Mouse (Mus musculus) heart, postnatal 36 days (tissue): Measurements from ENCODE around the gene Kansl1. TPM values are rescaled to one million over a fixed set of nuclear protein-coding genes. Genes with fewer than 3 reads are reported as not detected.

ENCODE experiments used
- DNase-seq, 2 experiments: peaks; one replicate each; pipeline ENCODE4 v3.0.0; 2021 to 2022
- intact Hi-C: fragments of 180-260 bp; cut with DNase I; formaldehyde crosslinking; loops from one replicate; pipeline ENCODE4 v1.15.1; 2025
- total RNA-seq, 2 experiments: library from RNA; stranded (reverse); gene quantifications; 2 replicates each; pipeline ENCODE4 v1.2.3; 2021

Gene Kansl1
- total RNA-seq, 2 experiments from 2014 or later, result 27.6 to 31.7 TPM

DNA sequence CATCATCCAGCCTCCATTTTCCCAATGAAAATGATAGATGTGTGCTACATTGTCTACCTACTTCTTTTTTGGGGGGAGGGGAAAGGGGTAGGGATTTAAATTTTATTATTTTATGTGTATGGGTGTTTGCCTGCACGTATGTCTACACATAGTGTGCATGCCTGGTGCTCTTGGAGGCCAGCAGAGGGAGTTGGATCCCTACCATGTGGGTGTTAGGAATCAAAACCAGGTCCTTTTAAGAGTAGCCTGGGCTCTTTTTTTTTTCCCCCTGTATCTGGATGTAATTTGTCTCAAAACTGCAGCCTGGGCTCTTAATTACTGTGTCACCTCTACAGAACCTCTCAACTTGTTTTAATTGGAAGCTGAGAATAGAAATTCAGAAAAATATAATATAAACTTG is 89.0 kb downstream of the Kansl1 start:
- intact Hi-C loops, result loop anchor here (5.0 kb wide), 1 partner anchor 83 kb away; no protein-coding TSS in a partner anchor
- no peak for DNase-seq

DNA sequence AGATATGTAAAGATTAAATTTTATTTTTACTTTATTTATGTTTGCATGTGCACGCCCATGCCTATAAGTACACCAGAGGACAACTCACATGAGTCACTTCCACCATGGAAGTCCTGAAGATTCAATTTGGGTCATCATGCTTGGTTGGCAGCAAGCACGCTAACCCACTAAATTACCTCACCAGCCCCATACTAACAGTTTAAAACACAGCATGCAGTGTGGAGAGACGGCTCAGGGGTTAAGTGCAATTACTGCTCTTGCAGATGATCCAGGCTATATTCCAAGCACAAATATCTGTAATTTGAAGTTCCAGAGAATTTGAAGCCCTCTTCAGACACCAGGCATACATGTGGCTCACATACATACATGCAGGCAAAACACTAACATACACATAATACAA is 92.4 kb downstream of the Kansl1 start:
- intact Hi-C loops, result loop anchor here (5.0 kb wide), 1 partner anchor 86 kb away; no protein-coding TSS in a partner anchor
- no peak for DNase-seq

- intact Hi-C loops, result no loop called here
- no peak for DNase-seq
These were observed 101.0 kb downstream of the Kansl1 start for GRCm38 (mm10) chr11:104367486-104368190.

DNA sequence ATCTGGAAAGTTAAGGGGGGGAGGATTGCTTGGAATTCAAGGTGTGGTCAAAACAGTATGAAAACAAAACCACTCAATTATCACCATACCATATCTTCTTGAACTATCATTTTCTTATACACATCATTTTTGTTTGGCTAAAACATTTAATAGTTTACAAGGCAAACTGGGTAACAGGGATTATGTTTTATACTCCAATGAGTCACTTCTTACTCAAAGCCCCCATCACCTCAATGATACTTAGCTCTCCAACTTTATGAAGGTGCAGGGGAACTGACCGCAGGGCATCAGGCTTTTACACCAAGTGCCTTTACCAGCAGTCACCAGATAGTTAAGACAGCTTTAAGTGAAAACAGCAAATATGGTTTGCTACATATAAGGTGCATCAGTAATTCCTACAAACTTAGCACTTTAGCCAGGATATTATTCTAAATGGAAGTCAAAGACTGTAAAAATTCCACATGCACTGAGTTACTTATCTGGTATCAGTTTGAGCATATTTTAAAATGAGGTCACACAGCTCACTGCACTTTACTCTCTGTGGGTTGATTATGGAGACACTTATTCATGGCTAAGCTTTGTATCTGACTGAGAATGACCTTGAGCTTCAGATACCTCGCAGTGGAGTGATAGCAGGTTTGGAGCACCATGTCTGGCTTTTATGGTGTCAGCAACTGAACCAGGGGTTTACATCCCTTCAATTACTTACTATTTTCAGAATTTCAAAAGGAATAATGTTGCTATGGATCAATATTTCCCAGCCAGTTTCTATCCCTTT is 104.6 kb downstream of the Kansl1 start:
- DNase-seq, result no peak
- intact Hi-C loops, result no loop called here

DNA sequence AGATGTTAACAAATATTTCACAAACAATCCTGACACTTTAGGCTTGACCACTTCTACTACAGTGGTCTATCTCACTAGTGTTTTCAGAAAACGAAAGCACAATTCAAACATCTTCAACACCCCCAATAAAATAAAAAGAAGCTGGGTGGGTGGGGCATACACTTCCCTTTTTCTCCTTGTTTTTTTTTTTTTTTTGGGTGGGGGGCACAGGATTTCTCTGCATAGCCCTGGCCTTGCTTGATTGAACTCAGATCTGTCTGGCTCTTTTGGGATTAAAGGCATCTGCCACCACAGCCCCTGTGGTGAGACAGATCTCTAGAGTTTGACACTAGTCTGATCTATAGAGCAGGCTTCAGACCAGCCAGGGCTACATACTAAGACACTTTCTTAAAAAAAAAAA is 106.0 kb downstream of the Kansl1 start:
- intact Hi-C loops, result no loop called here
- DNase-seq, result no peak

DNA sequence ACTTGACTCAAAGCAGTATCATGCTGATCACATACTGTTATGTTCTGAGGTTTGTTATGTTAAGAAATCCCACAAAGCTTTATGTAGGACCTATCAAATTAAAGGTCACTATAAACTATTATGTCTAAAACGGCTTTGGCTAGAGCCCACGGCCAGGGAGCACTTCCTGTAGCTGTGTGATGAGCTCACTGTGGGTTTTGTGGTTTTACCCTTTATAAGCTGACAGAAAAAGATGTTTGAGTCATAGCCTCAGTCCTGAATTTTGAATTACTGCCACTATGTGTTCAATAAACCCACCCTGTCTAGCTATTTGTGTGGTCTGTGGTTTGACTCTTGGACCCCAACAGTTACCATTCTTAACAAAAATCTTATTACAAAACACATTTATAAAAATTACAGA is 106.9 kb downstream of the Kansl1 start:
- intact Hi-C loops, result no loop called here
- no peak for DNase-seq

DNA sequence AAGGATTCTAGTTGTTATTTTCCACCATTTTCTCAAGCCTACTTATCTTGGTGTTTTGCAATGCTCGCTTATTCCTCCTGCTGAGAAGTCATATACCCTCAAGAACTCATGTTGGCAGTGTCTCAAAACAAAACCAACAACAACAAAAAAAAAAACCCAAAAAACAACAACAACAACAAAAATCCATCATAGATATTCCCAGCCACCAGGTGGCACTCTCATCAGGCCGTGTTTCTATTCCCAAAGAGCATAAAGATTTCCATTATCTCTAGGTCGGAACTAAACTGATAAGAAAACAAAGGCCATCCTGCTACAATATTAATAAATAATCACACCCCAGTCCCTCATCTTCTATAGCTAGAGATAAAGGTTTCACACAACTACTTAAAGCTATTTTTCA is 121.7 kb downstream of the Kansl1 start:
- peak in 1 of 2 experiments; percentile 28 for DNase-seq
- intact Hi-C loops, result loop anchor here (1.0 to 2.0 kb wide), 2 partner anchors 94 to 114 kb away; no protein-coding TSS in a partner anchor

GRCm38 (mm10) chr11:104334946-104335345 is 133.7 kb downstream of the Kansl1 start:
- DNase-seq, result no peak
- intact Hi-C loops, result no loop called here

DNA sequence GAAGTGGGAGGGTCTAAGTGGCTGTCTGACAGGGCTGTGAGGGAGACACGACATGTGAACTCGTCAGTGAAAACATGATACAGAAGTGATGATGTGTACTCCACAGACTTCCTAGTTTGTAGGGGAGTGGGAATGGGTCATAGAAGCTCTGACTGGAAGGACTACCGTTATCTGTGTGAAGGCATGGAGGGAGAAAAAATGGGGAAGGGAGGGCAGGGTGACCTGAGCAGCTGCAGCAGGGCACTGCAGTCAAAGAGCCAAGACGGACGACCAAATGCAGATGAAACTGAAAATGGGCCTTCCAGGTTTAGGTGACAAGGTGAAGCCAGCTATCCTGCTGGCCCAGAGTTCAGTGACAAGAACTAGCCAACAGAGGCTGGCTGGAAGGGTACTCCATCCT is 134.5 kb downstream of the Kansl1 start:
- DNase-seq, result no peak
- intact Hi-C loops, result no loop called here

DNA sequence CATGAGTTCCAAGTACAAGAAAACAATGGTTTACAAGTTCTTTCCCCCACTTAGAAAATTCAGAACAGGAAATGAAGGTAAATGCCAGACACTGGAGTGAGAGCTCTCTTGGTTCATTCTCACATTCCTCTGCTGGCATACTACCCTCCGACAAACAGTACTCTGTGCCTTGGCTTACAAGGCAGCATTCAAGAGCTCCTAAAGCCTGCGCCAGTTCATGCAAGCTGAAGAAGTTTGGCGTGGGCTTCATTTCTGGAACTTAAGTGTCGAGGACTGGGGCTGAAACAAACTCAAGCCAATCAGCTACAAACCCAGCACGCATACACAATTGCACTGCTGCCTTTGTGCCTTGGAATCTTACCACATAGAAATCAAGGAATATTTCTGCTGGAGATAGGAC is 136.6 kb downstream of the Kansl1 start:
- no peak for DNase-seq
- intact Hi-C loops, result no loop called here

GRCm38 (mm10) chr11:104331208-104331607 is 137.5 kb downstream of the Kansl1 start:
- DNase-seq, result no peak
- intact Hi-C loops, result no loop called here

- intact Hi-C loops, result no loop called here
- no peak for DNase-seq
These were observed 138.5 kb downstream of the Kansl1 start for GRCm38 (mm10) chr11:104330151-104330550.

GRCm38 (mm10) chr11:104329185-104329926 is 139.3 kb downstream of the Kansl1 start:
- intact Hi-C loops, result no loop called here
- no peak for DNase-seq

GRCm38 (mm10) chr11:104327946-104328345 is 140.7 kb downstream of the Kansl1 start:
- intact Hi-C loops, result no loop called here
- DNase-seq, result no peak

DNA sequence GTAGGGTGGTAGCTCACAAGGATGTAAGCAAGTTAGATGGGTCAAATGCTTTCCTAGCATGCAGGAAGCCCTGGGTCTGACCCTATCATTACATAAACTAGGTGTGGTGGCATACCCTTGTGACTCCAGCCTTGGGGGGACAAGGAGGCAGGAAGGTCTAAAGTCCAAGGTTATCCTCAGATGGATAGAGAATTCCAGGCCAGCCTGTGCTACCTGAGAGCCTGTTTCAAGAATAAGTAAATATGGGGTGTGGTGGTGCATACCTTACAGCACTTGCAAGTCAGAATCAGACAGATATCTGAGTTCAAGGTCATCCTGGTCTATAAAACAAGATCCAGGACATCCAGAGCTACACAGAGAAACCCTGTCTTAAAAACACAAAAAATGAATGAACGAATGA is 141.2 kb downstream of the Kansl1 start:
- no peak for DNase-seq
- intact Hi-C loops, result no loop called here

DNA sequence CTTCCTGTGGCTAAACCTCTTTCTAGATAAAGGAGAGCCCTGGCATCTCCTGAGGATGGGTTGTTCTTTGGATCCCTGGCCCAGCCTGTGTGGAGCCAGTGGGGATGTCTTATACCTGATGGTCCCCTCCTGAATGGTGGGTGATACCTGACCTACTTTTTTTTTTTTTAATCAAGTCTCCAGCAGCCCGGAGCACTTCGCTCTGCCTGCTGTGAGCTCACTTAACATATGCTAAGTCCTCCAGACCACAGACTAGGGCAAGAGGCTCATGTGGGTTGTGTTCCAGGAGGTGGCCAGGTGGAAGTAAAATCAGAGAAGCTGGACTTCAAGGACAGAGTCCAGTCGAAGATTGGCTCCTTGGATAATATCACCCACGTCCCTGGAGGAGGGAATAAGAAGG is 146.5 kb downstream of the Kansl1 start:
- no peak for DNase-seq

GRCm38 (mm10) chr11:104320511-104320910 is 148.2 kb downstream of the Kansl1 start:
- intact Hi-C loops, result no loop called here
- no peak for DNase-seq

More for the DNA sequence above, 146.5 kb downstream of the Kansl1 start:
- intact Hi-C loops, result no loop called here

DNA sequence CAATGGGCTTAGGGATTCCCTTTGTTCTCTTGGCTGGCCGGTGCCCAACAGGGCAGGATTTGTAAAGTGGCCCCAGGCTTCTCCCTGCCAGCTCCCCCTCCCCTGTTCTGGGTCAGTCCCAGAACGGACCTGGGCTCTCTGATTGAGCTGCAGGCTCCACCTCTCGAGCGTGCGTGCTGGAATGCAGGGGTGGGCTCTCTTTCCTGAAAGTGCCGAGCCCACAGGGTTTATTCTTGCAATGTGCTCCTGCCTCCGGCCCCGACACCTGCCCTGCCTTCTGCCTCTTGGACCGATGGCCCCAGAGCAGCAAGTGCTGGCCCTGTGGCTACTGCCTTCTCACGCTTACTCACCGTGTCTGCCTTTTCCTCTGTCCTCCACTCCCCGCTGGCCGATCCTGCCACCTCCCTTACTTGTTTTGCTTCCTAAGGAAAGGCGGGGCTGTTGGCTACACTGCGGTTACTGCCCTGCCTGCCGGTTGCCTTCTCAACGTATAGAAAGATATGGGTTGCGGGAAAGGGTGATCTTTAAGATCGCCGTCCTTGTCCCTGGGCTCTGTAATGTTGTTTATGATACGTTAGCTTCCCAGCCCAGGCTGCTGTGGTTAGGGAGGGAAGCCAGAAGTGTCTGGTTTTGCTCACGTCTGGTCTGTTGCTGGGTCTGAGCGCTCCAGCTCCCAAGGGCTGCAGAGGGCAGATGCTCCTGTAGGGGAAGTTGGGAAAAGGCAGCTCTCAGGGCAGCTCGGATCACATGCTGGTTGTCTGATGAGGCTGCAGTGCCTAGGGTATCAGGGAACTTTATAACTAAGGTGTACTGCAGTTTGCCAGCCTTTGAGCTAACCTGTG is 149.5 kb downstream of the Kansl1 start:
- peak; percentile 40 to 51 for DNase-seq
- intact Hi-C loops, result loop anchor here (5.0 kb wide), 2 partner anchors 123 to 188 kb away; no protein-coding TSS in a partner anchor

DNA sequence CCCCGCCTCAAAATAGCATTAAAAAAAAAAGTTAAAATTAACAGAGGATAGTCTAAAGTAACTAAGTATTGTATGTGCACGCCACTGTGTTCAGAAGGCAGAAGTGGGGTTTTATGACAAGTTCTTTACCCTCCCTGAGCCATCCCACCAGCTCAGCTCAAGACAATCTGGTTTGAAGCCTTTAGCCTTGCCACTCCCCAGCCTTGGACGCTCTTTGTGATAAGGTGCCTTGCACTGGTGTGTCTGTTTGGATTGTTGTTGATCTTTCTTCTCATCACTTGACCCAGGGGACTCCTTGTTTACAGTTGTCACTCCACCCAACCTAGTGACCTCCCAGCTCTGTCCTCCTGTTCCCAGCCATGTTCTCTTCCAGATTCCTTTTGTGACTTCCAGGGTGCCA is 151.0 kb downstream of the Kansl1 start:
- no peak for DNase-seq
- intact Hi-C loops, result loop anchor here (5.0 kb wide), 2 partner anchors 125 to 190 kb away; no protein-coding TSS in a partner anchor
